Comparison of ENCODE assay signal across 28 mouse cellular contexts in the genomic region with DNA sequence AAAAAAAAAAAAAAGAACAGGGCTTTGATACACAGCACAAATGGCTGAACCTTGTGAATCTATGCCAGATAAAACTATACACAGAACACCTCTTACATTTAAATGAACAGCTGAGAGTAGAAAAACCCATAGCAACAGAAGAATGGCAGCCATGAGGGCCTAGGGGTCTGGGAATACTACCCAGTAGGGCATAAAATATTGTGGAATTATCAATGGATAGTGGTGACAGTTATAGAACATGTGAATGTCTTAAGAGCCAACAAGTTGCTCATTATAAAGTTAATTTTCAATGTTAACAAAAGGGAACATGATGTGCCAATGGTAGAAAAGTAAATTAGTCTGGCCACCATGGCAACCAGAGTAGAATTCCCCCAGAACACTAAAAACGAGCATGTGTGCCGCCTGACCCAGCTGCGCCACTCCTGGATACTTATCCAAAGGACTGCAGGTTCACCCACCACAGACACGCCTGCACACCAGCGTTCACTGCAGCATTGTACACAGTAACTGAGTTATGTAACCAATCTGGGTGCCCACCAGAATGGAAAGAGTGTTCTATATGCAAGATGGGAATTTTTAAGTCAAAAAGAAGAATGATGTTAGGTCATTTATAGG. TPM values are rescaled to one million over a fixed set of nuclear protein-coding genes. Genes with fewer than 3 reads are reported as not detected.
DNase-seq lines count a peak whose midpoint lies in the region; ATAC-seq and TF ChIP-seq lines count a peak whose summit lies in the region.
"Had no signal": no experiment of that assay in that cellular context is flagged by ENCODE, and none has a peak within 500 bp of the region (broad histone marks: within the 10 kb centered on the region; RNA-seq: fewer than 3 reads in every experiment).

No protein-coding gene starts in this region.

- WGBS in forebrain, embryonic 15.5 days: 31% methylated on average over 5 of the region's 5 CpGs
- WGBS in forebrain, embryonic 10.5 days: 85% methylated on average over 5 of the region's 5 CpGs
- WGBS in forebrain, postnatal 0 days: 42% methylated on average over 5 of the region's 5 CpGs

- no peak overlapping the region for H3K27ac ChIP-seq in forebrain, embryonic 15.5 days (replicated peaks)
- no peak overlapping the region for H3K27ac ChIP-seq in forebrain, embryonic 10.5 days
- no peak overlapping the region for H3K27ac ChIP-seq in forebrain, postnatal 0 days (ENCODE audit: low read depth, low read length)
- H3K27ac ChIP-seq: embryonic facial prominence, embryonic 13.5 days; layer of hippocampus, adult 2 months; limb, embryonic 12.5 days; liver, embryonic 15.5 days; stomach, postnatal 0 days had no signal

- no peak for DNase-seq in forebrain, embryonic 10.5 days (ENCODE audit: extremely low spot score, low spot score)
- peak; percentile 16 for DNase-seq in layer of hippocampus, adult 9-10 months (ENCODE audit: low spot score)
- DNase-seq in layer of hippocampus, adult 11-12 months (ENCODE audit: low spot score): no peak
- peak; percentile 33 for DNase-seq in brain, adult 2 months (ENCODE audit: low read depth, low spot score)
- DNase-seq in forebrain, postnatal 0 days: peak; percentile 32
- no peak for DNase-seq in cerebellum, adult 18-20 months
- DNase-seq: adrenal gland, postnatal 10 days; cerebellum, adult 11-12 months; cerebellum, postnatal 10 days; gastrocnemius, postnatal 10 days; heart, postnatal 14 days; kidney, adult 11 months; kidney, postnatal 14 days; lung, embryonic 14.5 days; lung, postnatal 14 days; right cerebral cortex, postnatal 4 days; thymus, adult 2 months; thymus, postnatal 4 days had no signal

- no peak overlapping the region for H3K4me3 ChIP-seq in forebrain, embryonic 15.5 days
- no peak overlapping the region for H3K4me3 ChIP-seq in forebrain, embryonic 10.5 days
- H3K4me3 ChIP-seq in forebrain, postnatal 0 days (ENCODE audit: low read depth, low read length): no peak overlapping the region
- H3K4me3 ChIP-seq: embryonic facial prominence, embryonic 13.5 days; layer of hippocampus, adult 2 months; limb, embryonic 12.5 days; liver, embryonic 15.5 days had no signal

- H3K9me3 ChIP-seq in forebrain, embryonic 15.5 days: no peaks in the 10 kb centered on the region
- H3K9me3 ChIP-seq in forebrain, embryonic 10.5 days: no peaks in the 10 kb centered on the region
- H3K9me3 ChIP-seq in forebrain, postnatal 0 days (ENCODE audit: low read length): no peaks in the 10 kb centered on the region
- H3K9me3 ChIP-seq: embryonic facial prominence, embryonic 13.5 days; limb, embryonic 12.5 days; liver, embryonic 15.5 days had no signal

- H3K4me1 ChIP-seq in forebrain, embryonic 15.5 days: no peaks in the 10 kb centered on the region
- no peaks in the 10 kb centered on the region for H3K4me1 ChIP-seq in forebrain, embryonic 10.5 days
- H3K4me1 ChIP-seq in forebrain, postnatal 0 days (ENCODE audit: insufficient read depth): no peaks in the 10 kb centered on the region; the same call in 1 of the 2 replicates
- H3K4me1 ChIP-seq: limb, embryonic 12.5 days; liver, embryonic 15.5 days had no signal

- TF ChIP-seq CTCF in forebrain, postnatal 0 days (IDR thresholded peaks at IDR 0.05; ENCODE audit: low read depth): no peak

- H3K27me3 ChIP-seq in forebrain, embryonic 15.5 days: no peaks in the 10 kb centered on the region
- no peaks in the 10 kb centered on the region for H3K27me3 ChIP-seq in forebrain, embryonic 10.5 days (ENCODE audit: poor library complexity, severe bottlenecking)
- H3K27me3 ChIP-seq in forebrain, postnatal 0 days (ENCODE audit: insufficient read depth, low read length): no peaks in the 10 kb centered on the region
- H3K27me3 ChIP-seq: embryonic facial prominence, embryonic 13.5 days; limb, embryonic 12.5 days; liver, embryonic 15.5 days; Patski had no signal

- no peak overlapping the region for H3K9ac ChIP-seq in forebrain, embryonic 15.5 days (replicated peaks)
- no peak overlapping the region for H3K9ac ChIP-seq in forebrain, postnatal 0 days
- H3K9ac ChIP-seq: embryonic facial prominence, embryonic 13.5 days; limb, embryonic 12.5 days; liver, embryonic 15.5 days; lung, embryonic 14.5 days had no signal

- H3K4me2 ChIP-seq in forebrain, embryonic 15.5 days (replicated peaks): no peak overlapping the region
- H3K4me2 ChIP-seq in forebrain, postnatal 0 days (ENCODE audit: low read depth): no peak overlapping the region
- H3K4me2 ChIP-seq: embryonic facial prominence, embryonic 13.5 days; limb, embryonic 12.5 days; liver, embryonic 15.5 days; lung, embryonic 14.5 days; midbrain, embryonic 11.5 days had no signal

- H3K36me3 ChIP-seq in forebrain, embryonic 15.5 days: no peaks in the 10 kb centered on the region
- no peaks in the 10 kb centered on the region for H3K36me3 ChIP-seq in forebrain, embryonic 10.5 days (replicated peaks)
- no peaks in the 10 kb centered on the region for H3K36me3 ChIP-seq in forebrain, postnatal 0 days (ENCODE audit: insufficient read depth)
- H3K36me3 ChIP-seq: embryonic facial prominence, embryonic 13.5 days; limb, embryonic 12.5 days; liver, embryonic 15.5 days had no signal

- ATAC-seq in forebrain, embryonic 15.5 days (replicated peaks): 0 out of 2 replicates have a peak, but pooled peaks have one; percentile 46
- ATAC-seq in forebrain, postnatal 0 days: peak; percentile 66
- ATAC-seq: inflammation-experienced regulatory T-cells, adult 6 months; Patski had no signal

RNA-seq across cellular contexts. Expression of a gene that starts 53.3 kb away (rescaled TPM):
- polyA plus RNA-seq in forebrain, embryonic 15.5 days (2015; fragmentation: Nextera tagmentation; extraction: Ambion mirVana): 0.84 and 1.2 TPM in 2 replicates
- polyA plus RNA-seq in forebrain, embryonic 10.5 days (2016; fragmentation: Nextera tagmentation; extraction: Ambion mirVana): 1.0 and 1.4 TPM in 2 replicates
- total RNA-seq in forebrain, postnatal 0 days (2014; rRNA removed): 4.2 and 10.3 TPM in 2 replicates
- 2.8 and 2.9 TPM in 2 replicates for polyA plus RNA-seq in forebrain, postnatal 0 days (2015; fragmentation: Nextera tagmentation; extraction: Ambion mirVana)
- total RNA-seq: MEL had no signal

Comparison
In these comparisons a context has a peak if more than half of its experiments do, and no peak if none do; other contexts are left out.
1. DNase-seq: peak in layer of hippocampus, adult 9-10 months (single experiment), brain, adult 2 months (single experiment) and forebrain, postnatal 0 days (single experiment); none in forebrain, embryonic 10.5 days (single experiment), layer of hippocampus, adult 11-12 months (single experiment) and cerebellum, adult 18-20 months (0 of 2).